Mouse (Mus musculus): ENCODE measurements at regions not wholly inside any gene's neighbourhood (a gene's known extent, or its start where the extent isn't known, plus 50 kb on each side); places are given as distances from the start of the nearest gene placed in this dataset.
"Not testable (repeated sequence)": the region's sequence is repeated elsewhere in the genome, so short reads cannot be mapped to it uniquely, and the experiment has no call there.

DNA sequence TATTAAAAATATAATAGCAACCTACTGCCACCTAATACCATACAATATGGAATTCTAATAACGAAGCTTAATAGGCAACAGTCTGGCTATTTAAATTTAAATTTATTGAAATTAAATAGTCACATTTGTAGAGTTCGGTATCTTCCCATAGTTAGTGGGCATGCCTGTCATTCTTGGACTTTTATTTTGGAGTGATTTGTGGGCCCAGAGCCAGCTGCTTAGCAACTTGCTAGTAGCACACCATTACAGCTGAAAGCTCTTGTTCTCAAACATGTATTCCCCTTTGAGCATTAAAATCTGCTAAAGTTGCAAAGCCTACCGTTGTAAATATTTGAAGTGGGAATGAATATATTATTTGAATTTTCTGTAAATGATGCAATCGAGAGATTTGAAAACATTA lies 359.2 kb upstream of the Nrsn1 start:
- Histone ChIP-seq H3K36me3 (ENCODE audit: control insufficient read depth, insufficient read depth) (no peaks in the 10 kb centered on the region), H3K4me3 (ENCODE audit: low read depth, low read length) (no peak overlapping the region), H3K27ac (ENCODE audit: low read depth, low read length) (no peak overlapping the region), H3K4me1 (replicated peaks; ENCODE audit: control insufficient read depth, insufficient read depth, low read length) (no peaks in the 10 kb centered on the region), H3K9ac (ENCODE audit: low read depth, low read length) (no peak overlapping the region), H3K9me3 (ENCODE audit: control insufficient read depth) (no peaks in the 10 kb centered on the region), H3K4me2 (replicated peaks; ENCODE audit: low read depth) (no peak overlapping the region), H3K27me3 (replicated peaks; ENCODE audit: control insufficient read depth, insufficient read depth, low read length) (no peaks in the 10 kb centered on the region)
- WGBS: 64% methylated on average over 4 of the region's 4 CpGs
- TF ChIP-seq CTCF (IDR thresholded peaks at IDR 0.05; ENCODE audit: low read depth): no peak
- no peak for ATAC-seq

DNA sequence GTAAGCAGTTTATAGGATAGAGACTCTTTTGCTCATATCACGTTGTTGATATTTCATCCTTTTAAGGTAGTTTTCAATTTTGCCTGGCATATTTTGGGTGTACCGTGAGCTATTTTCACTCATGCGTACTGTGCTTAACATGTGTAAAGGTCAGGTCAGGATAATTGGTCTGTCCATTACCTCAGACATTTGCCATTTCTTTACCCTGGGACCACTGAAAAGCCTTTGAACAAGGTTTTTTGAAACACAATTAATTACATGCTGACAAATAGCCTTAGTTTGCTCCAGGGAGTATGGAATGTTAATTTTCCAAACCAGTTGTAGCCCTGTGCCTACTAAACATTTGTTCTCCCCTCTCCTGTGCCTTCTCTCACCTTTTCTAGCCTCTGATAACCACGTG lies 347.3 kb upstream of the Nrsn1 start:
- Histone ChIP-seq H3K27me3 (replicated peaks; ENCODE audit: control insufficient read depth, insufficient read depth, low read length) (no peaks in the 10 kb centered on the region), H3K36me3 (ENCODE audit: control insufficient read depth, insufficient read depth) (no peaks in the 10 kb centered on the region), H3K4me3 (ENCODE audit: low read depth, low read length) (no peak overlapping the region), H3K9ac (ENCODE audit: low read depth, low read length) (no peak overlapping the region), H3K4me1 (replicated peaks; ENCODE audit: control insufficient read depth, insufficient read depth, low read length) (no peaks in the 10 kb centered on the region), H3K27ac (ENCODE audit: low read depth, low read length) (no peak overlapping the region), H3K9me3 (ENCODE audit: control insufficient read depth) (no peaks in the 10 kb centered on the region), H3K4me2 (replicated peaks; ENCODE audit: low read depth) (no peak overlapping the region)
- no peak for TF ChIP-seq CTCF (IDR thresholded peaks at IDR 0.05; ENCODE audit: low read depth)
- WGBS: 75% methylated on average over 4 of the region's 4 CpGs
- ATAC-seq: no peak

DNA sequence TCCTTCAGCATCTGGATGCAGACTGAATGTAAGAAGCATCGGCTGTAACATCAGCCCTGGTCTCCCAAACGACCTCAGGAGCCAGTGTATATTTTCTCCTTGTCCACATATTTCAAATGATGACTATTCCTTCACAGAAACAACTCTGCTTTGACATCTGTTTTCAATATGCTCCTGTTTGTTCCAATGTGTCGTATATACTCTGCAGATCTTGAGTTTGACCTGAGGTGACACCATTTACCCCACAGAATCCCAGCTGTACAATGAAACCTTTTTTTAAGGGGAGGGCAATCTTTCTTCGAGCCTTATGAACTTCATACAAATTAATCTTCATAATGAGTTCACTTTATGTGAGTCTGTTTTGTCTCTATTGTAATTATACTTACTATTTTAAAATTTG lies 341.7 kb upstream of the Nrsn1 start:
- no peaks in the 10 kb centered on the region for H3K36me3 ChIP-seq (ENCODE audit: control insufficient read depth, insufficient read depth)
- no peak overlapping the region for H3K4me3 ChIP-seq (ENCODE audit: low read depth, low read length)
- no peak overlapping the region for H3K27ac ChIP-seq (ENCODE audit: low read depth, low read length)
- no peak for TF ChIP-seq CTCF (IDR thresholded peaks at IDR 0.05; ENCODE audit: low read depth)
- no peaks in the 10 kb centered on the region for H3K9me3 ChIP-seq (ENCODE audit: control insufficient read depth)
- WGBS: 46% methylated on average over 4 of the region's 4 CpGs
- H3K9ac ChIP-seq (ENCODE audit: low read depth, low read length): no peak overlapping the region
- ATAC-seq: no peak
- H3K4me1 ChIP-seq (replicated peaks; ENCODE audit: control insufficient read depth, insufficient read depth, low read length): no peaks in the 10 kb centered on the region
- H3K4me2 ChIP-seq (replicated peaks; ENCODE audit: low read depth): no peak overlapping the region
- H3K27me3 ChIP-seq (replicated peaks; ENCODE audit: control insufficient read depth, insufficient read depth, low read length): no peaks in the 10 kb centered on the region

DNA sequence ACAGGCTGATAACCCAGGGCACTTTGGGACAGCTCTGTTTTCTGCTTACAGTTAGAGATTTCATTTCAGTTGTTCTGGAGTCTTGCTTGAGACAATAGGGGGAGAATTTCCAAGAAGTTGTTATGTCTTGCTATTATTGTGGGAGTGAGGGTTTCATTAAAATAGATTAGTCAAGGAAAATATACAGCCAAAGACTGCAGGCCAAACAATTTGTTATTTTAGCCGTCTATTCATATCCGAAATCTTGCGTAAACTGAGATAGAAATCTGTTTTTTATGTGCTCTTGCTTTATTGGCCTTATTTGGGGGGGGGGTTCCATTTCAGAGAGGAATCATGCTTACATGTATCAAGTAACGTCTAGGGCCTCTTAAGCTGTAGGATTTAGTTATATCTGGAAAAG lies 339.3 kb upstream of the Nrsn1 start:
- TF ChIP-seq CTCF (IDR thresholded peaks at IDR 0.05; ENCODE audit: low read depth): no peak
- WGBS: 73% methylated on average over 4 of the region's 4 CpGs
- Histone ChIP-seq H3K36me3 (ENCODE audit: control insufficient read depth, insufficient read depth) (no peaks in the 10 kb centered on the region), H3K4me2 (replicated peaks; ENCODE audit: low read depth) (no peak overlapping the region), H3K9me3 (ENCODE audit: control insufficient read depth) (no peaks in the 10 kb centered on the region), H3K9ac (ENCODE audit: low read depth, low read length) (no peak overlapping the region), H3K4me1 (replicated peaks; ENCODE audit: control insufficient read depth, insufficient read depth, low read length) (no peaks in the 10 kb centered on the region), H3K4me3 (ENCODE audit: low read depth, low read length) (no peak overlapping the region), H3K27me3 (replicated peaks; ENCODE audit: control insufficient read depth, insufficient read depth, low read length) (no peaks in the 10 kb centered on the region), H3K27ac (ENCODE audit: low read depth, low read length) (no peak overlapping the region)
- ATAC-seq: no peak

DNA sequence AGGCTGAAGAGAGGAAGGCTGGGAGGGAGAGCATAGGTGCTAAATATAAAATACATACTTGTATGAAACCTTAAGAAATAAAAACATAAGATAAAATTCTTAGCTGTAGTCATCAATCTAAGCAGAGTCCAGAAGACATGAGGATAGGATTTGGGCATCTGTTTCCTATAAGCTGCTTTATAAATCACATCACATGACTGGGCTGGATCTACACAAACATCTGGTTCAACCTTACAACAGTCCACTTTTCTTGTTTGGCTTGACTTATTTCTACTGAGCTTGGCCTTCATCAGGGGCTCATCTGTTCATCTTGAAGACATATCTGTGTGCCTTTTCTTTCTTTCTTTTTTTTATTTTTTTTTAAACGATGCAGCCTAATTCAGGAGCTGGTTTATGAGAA lies 338.9 kb upstream of the Nrsn1 start:
- TF ChIP-seq CTCF (IDR thresholded peaks at IDR 0.05; ENCODE audit: low read depth): no peak
- Histone ChIP-seq H3K9me3 (ENCODE audit: control insufficient read depth) (no peaks in the 10 kb centered on the region), H3K27ac (ENCODE audit: low read depth, low read length) (no peak overlapping the region), H3K27me3 (replicated peaks; ENCODE audit: control insufficient read depth, insufficient read depth, low read length) (no peaks in the 10 kb centered on the region), H3K4me3 (ENCODE audit: low read depth, low read length) (no peak overlapping the region), H3K9ac (ENCODE audit: low read depth, low read length) (no peak overlapping the region), H3K4me2 (replicated peaks; ENCODE audit: low read depth) (no peak overlapping the region), H3K4me1 (replicated peaks; ENCODE audit: control insufficient read depth, insufficient read depth, low read length) (no peaks in the 10 kb centered on the region), H3K36me3 (ENCODE audit: control insufficient read depth, insufficient read depth) (no peaks in the 10 kb centered on the region)
- WGBS: 55% methylated on average over 1 of the region's 1 CpGs
- ATAC-seq: no peak

DNA sequence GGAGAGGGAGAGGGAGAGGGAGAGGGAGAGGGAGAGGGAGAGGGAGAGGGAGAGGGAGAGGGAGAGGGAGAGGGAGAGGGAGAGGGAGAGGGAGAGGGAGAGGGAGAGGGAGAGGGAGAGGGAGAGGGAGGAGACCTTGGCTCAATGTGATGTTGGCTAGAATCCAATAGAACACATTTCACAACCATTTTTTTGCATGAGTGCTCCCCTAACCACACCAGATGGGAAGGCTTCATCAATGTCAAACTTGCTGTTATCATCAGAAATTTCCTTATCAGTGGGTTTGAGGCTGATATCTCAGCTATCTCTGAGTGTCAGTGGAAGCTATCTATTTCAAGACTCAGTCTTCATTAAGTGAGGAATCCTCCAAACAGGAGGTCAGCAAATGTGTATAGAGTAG lies 331.0 kb upstream of the Nrsn1 start:
- not testable (repeated sequence) for ATAC-seq; H3K4me2 ChIP-seq (replicated peaks; ENCODE audit: low read depth); H3K36me3 ChIP-seq (ENCODE audit: control insufficient read depth, insufficient read depth); H3K27ac ChIP-seq (ENCODE audit: low read depth, low read length); H3K27me3 ChIP-seq (replicated peaks; ENCODE audit: control insufficient read depth, insufficient read depth, low read length); H3K4me3 ChIP-seq (ENCODE audit: low read depth, low read length); H3K4me1 ChIP-seq (replicated peaks; ENCODE audit: control insufficient read depth, insufficient read depth, low read length); H3K9ac ChIP-seq (ENCODE audit: low read depth, low read length); H3K9me3 ChIP-seq (ENCODE audit: control insufficient read depth)

- TF ChIP-seq CTCF (IDR thresholded peaks at IDR 0.05; ENCODE audit: low read depth): no peak
- no peak overlapping the region for H3K4me3 ChIP-seq (ENCODE audit: low read depth, low read length)
- H3K9me3 ChIP-seq (ENCODE audit: control insufficient read depth): no peaks in the 10 kb centered on the region
- H3K9ac ChIP-seq (ENCODE audit: low read depth, low read length): no peak overlapping the region
- no peak overlapping the region for H3K4me2 ChIP-seq (replicated peaks; ENCODE audit: low read depth)
- no peaks in the 10 kb centered on the region for H3K27me3 ChIP-seq (replicated peaks; ENCODE audit: control insufficient read depth, insufficient read depth, low read length)
- 79% methylated on average over 3 of the region's 3 CpGs for WGBS
- H3K27ac ChIP-seq (ENCODE audit: low read depth, low read length): no peak overlapping the region
- H3K4me1 ChIP-seq (replicated peaks; ENCODE audit: control insufficient read depth, insufficient read depth, low read length): no peaks in the 10 kb centered on the region
- ATAC-seq: no peak
- no peaks in the 10 kb centered on the region for H3K36me3 ChIP-seq (ENCODE audit: control insufficient read depth, insufficient read depth)
Measured at GRCm38 (mm10) chr13:25594629-25595028, 324.3 kb upstream of the Nrsn1 start.
